Mouse (Mus musculus): ENCODE data around the gene Slit1. TPM values are rescaled to one million over a fixed set of nuclear protein-coding genes. Genes with fewer than 3 reads are reported as not detected.

The Slit1 gene
- polyA plus RNA-seq, 1 experiment = 0.94 TPM

DNA sequence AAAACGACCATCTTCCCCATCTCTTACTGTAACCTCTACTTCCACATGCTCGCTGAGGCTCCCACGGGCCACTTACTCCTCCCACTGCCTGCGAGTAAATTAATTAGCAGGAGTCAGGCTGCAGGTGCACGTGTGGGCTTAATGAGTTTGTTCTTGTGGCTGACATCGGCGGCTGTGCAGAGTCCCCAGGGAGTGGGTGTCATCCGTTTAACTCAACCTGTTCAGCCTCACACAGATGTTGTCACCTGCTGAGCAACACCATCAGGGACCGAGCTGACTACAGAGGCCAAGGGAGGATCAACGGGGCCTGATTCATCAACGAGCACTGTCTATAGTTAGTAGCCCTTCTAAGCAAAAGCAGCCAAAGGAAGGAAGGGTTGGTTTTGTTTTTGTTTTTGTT lies 100.5 kb downstream of the Slit1 start:
- WGBS = 14% methylated on average over 11 of the region's 11 CpGs
- no peaks in the 10 kb centered on the region for H3K36me3 ChIP-seq (ENCODE audit: control insufficient read depth, insufficient read depth, low read length)
- H3K27me3 ChIP-seq (ENCODE audit: control insufficient read depth, insufficient read depth, low read length) = no peaks in the 10 kb centered on the region
- TF ChIP-seq CTCF (IDR thresholded peaks at IDR 0.05; ENCODE audit: borderline replicate concordance, control insufficient read depth, extremely low read depth, insufficient read depth, low read length, poor library complexity) (no peak), POLR2A (IDR thresholded peaks at IDR 0.05; ENCODE audit: control insufficient read depth, extremely low read depth, insufficient read depth, low read length, poor library complexity) (no peak)
- H3K4me1 ChIP-seq (replicated peaks; ENCODE audit: control insufficient read depth, insufficient read depth, low read length) = peaks cover 17% of the 10 kb centered on the region
- H3K4me3 ChIP-seq (ENCODE audit: control insufficient read depth, insufficient read depth, low read length) = peak overlapping the region; percentile 14; the same call in 1 of the 2 replicates
- H3K27ac ChIP-seq (ENCODE audit: control insufficient read depth, insufficient read depth, low read length) = peak overlapping the region; percentile 50; the same call in 1 of the 2 replicates
- DNase-seq = no peak

DNA sequence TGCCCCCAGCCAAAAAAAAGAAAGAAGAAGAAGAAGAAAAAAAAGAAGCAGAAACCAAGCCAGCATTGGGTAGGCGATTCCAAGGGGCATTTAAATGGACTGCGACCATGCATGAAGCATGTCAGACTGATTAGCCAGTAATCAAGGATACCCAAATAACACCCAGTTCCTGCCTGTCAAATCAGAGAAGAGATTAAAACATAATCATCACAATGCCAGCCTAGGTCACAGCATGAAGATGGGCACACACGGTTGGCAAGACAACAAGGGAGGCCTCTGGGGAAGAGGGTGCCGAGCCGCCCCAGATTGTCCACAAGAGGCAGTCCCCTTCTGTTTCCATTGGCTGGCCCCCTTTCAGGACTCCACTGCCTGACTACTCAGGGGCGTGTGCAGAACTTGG lies 108.5 kb downstream of the Slit1 start:
- Histone ChIP-seq H3K36me3 (ENCODE audit: control insufficient read depth, insufficient read depth, low read length) (no peaks in the 10 kb centered on the region), H3K4me3 (ENCODE audit: control insufficient read depth, insufficient read depth, low read length) (no peak overlapping the region), H3K4me1 (replicated peaks; ENCODE audit: control insufficient read depth, insufficient read depth, low read length) (peaks cover 8% of the 10 kb centered on the region), H3K27ac (ENCODE audit: control insufficient read depth, insufficient read depth, low read length) (no peak overlapping the region), H3K27me3 (ENCODE audit: control insufficient read depth, insufficient read depth, low read length) (no peaks in the 10 kb centered on the region)
- DNase-seq = no peak
- TF ChIP-seq CTCF (IDR thresholded peaks at IDR 0.05; ENCODE audit: borderline replicate concordance, control insufficient read depth, extremely low read depth, insufficient read depth, low read length, poor library complexity) (no peak), POLR2A (IDR thresholded peaks at IDR 0.05; ENCODE audit: control insufficient read depth, extremely low read depth, insufficient read depth, low read length, poor library complexity) (no peak)
- WGBS = 92% methylated on average over 6 of the region's 6 CpGs

- Histone ChIP-seq H3K27me3 (ENCODE audit: control insufficient read depth, insufficient read depth, low read length) (no peaks in the 10 kb centered on the region), H3K4me1 (replicated peaks; ENCODE audit: control insufficient read depth, insufficient read depth, low read length) (peaks cover 8% of the 10 kb centered on the region), H3K27ac (ENCODE audit: control insufficient read depth, insufficient read depth, low read length) (no peak overlapping the region), H3K4me3 (ENCODE audit: control insufficient read depth, insufficient read depth, low read length) (no peak overlapping the region), H3K36me3 (ENCODE audit: control insufficient read depth, insufficient read depth, low read length) (no peaks in the 10 kb centered on the region)
- TF ChIP-seq POLR2A (IDR thresholded peaks at IDR 0.05; ENCODE audit: control insufficient read depth, extremely low read depth, insufficient read depth, low read length, poor library complexity) (no peak), CTCF (IDR thresholded peaks at IDR 0.05; ENCODE audit: borderline replicate concordance, control insufficient read depth, extremely low read depth, insufficient read depth, low read length, poor library complexity) (no peak)
- WGBS = 33% methylated on average over 10 of the region's 10 CpGs
- peak; percentile 35 for DNase-seq
Measured at GRCm38 (mm10) chr19:41634099-41634498, 109.4 kb downstream of the Slit1 start.

GRCm38 (mm10) chr19:41629532-41629931 lies 113.9 kb downstream of the Slit1 start:
- peak; percentile 69 for DNase-seq
- no peak overlapping the region for H3K27ac ChIP-seq (ENCODE audit: control insufficient read depth, insufficient read depth, low read length)
- H3K36me3 ChIP-seq (ENCODE audit: control insufficient read depth, insufficient read depth, low read length) = no peaks in the 10 kb centered on the region
- H3K4me3 ChIP-seq (ENCODE audit: control insufficient read depth, insufficient read depth, low read length) = no peak overlapping the region
- H3K27me3 ChIP-seq (ENCODE audit: control insufficient read depth, insufficient read depth, low read length) = no peaks in the 10 kb centered on the region
- peaks cover 8% of the 10 kb centered on the region for H3K4me1 ChIP-seq (replicated peaks; ENCODE audit: control insufficient read depth, insufficient read depth, low read length)
- 66% methylated on average over 5 of the region's 5 CpGs for WGBS
- no peak for TF ChIP-seq POLR2A (IDR thresholded peaks at IDR 0.05; ENCODE audit: control insufficient read depth, extremely low read depth, insufficient read depth, low read length, poor library complexity)
- TF ChIP-seq CTCF (IDR thresholded peaks at IDR 0.05; ENCODE audit: borderline replicate concordance, control insufficient read depth, extremely low read depth, insufficient read depth, low read length, poor library complexity) = 0 out of 2 replicates have a peak, but pooled peaks have one; percentile 43

DNA sequence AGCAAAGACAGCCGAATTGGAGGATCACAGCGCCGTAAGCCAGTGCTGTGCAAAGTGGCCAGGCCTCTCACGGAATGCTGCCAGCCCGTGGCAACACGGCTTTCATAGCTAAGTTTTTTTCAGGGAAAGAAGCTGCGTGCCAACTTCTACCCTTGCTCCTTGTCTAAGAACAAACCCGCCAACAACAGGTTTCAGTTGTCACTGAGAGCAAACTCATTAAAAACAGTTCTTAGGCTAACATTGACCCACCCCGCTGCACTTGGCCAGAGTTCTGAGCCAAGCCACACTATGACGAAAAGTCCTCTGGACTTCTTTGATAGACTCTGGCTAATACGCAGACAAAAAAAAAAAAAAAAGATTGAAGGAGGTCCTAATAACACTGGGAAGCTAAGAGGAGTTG lies 114.5 kb downstream of the Slit1 start:
- no peaks in the 10 kb centered on the region for H3K27me3 ChIP-seq (ENCODE audit: control insufficient read depth, insufficient read depth, low read length)
- WGBS = 97% methylated on average over 11 of the region's 11 CpGs
- no peaks in the 10 kb centered on the region for H3K36me3 ChIP-seq (ENCODE audit: control insufficient read depth, insufficient read depth, low read length)
- H3K4me3 ChIP-seq (ENCODE audit: control insufficient read depth, insufficient read depth, low read length) = no peak overlapping the region
- TF ChIP-seq CTCF (IDR thresholded peaks at IDR 0.05; ENCODE audit: borderline replicate concordance, control insufficient read depth, extremely low read depth, insufficient read depth, low read length, poor library complexity) (no peak), POLR2A (IDR thresholded peaks at IDR 0.05; ENCODE audit: control insufficient read depth, extremely low read depth, insufficient read depth, low read length, poor library complexity) (no peak)
- no peak for DNase-seq
- H3K4me1 ChIP-seq (replicated peaks; ENCODE audit: control insufficient read depth, insufficient read depth, low read length) = peaks cover 3% of the 10 kb centered on the region
- H3K27ac ChIP-seq (ENCODE audit: control insufficient read depth, insufficient read depth, low read length) = no peak overlapping the region

DNA sequence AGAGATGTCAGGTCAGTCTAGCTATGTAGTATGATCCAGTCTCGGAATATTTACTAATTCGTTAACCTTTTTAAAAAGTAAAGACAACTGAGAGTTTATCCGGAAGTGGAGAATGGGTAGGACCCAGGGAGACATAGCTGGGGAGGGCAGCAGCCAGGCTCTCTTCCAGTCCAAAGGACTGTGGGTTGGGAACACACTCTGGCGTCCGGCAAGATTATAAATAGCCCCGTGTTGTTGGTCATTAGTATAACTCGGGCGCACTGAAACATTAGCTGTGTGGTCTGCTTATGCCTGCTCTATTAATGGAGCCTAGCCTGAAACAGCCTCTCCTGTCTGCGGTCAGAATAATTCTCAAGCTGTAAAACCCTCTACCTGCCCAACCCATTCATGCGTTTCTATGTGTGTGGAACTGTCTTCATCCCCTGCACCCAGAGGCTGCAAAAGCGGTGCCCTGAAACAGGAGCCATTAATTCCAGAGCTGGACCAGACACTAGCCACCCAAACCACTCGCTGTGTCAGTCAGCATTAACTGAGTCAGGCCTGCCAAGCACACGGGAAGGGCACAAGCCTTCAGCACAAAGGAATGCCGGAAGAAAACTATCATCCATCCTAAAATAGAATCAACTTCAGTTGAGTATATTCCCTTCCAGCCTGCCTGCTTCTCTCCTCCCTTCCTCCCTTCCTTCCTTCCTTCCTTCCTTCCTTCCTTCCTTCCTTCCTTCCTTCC lies 122.9 kb downstream of the Slit1 start:
- peaks cover 15% of the 10 kb centered on the region for H3K4me1 ChIP-seq (replicated peaks; ENCODE audit: control insufficient read depth, insufficient read depth, low read length)
- TF ChIP-seq CTCF (IDR thresholded peaks at IDR 0.05; ENCODE audit: borderline replicate concordance, control insufficient read depth, extremely low read depth, insufficient read depth, low read length, poor library complexity) (no peak), POLR2A (IDR thresholded peaks at IDR 0.05; ENCODE audit: control insufficient read depth, extremely low read depth, insufficient read depth, low read length, poor library complexity) (no peak)
- H3K4me3 ChIP-seq (ENCODE audit: control insufficient read depth, insufficient read depth, low read length) = no peak overlapping the region
- DNase-seq = no peak
- WGBS = 96% methylated on average over 14 of the region's 14 CpGs
- H3K27me3 ChIP-seq (ENCODE audit: control insufficient read depth, insufficient read depth, low read length) = no peaks in the 10 kb centered on the region
- no peak overlapping the region for H3K27ac ChIP-seq (ENCODE audit: control insufficient read depth, insufficient read depth, low read length)
- no peaks in the 10 kb centered on the region for H3K36me3 ChIP-seq (ENCODE audit: control insufficient read depth, insufficient read depth, low read length)
